Mouse (Mus musculus): ENCODE results near the gene Zbtb4.

GRCm38 (mm10) chr11:69765221-69766125 lies at the start of gene Zbtb4:
- TF ChIP-seq CTCF (IDR thresholded peaks at IDR 0.05; ENCODE audit: low read depth): no peak
- no peak for TF ChIP-seq EP300 (IDR thresholded peaks at IDR 0.05; ENCODE audit: low read depth)

Data from heart, postnatal 0 days (tissue).